Mouse (Mus musculus): ENCODE measurements around the gene Sdk1.

Gene Sdk1

DNA sequence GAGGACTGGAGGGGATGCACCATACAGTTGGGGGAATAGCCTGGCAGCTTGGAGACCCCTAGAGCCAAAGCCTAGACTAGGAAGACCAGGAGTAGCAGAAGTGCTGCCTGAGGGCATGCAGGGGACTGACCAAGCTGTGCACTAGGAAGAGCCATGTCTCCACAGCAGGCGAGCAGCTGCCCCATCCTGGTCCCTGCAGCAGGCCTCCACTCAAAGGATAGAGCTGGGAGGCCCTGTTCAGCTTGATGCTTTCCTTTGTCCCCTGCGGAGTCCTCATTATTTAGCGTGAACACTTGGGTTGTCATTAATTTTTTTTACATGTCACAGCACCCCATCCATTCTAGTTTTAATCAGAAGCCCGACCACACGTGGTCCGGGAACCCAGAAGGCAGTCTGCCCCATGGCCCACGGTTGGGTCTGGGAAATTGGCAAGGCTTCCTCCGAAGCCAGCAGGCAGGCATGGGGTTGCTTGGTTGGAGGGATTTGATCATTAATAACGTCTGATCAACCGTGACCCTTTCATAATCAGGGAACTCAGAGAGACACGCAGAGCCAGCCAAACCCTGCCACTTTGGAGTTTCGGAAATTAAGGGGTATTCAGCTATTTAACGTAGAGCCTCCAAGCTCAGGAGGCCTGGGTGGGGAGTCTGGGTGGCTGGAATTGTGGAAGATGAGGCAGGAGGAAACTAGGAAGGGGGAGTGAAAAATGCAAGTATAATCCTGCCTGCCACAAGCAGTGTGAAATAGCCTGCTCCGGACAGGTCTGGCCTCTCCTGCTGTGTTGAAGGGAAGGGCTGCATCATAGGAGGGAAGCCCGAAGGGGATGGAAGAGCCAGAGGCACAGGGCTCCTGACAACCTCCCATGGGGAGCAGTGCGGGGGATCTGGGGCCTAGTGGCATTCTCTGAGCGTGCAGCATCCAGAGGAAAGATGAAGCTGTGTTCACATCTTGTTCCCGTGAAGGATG, 872.2 kb downstream of the Sdk1 start:
- DNase-seq (ENCODE audit: low read depth, low spot score), result no peak

DNA sequence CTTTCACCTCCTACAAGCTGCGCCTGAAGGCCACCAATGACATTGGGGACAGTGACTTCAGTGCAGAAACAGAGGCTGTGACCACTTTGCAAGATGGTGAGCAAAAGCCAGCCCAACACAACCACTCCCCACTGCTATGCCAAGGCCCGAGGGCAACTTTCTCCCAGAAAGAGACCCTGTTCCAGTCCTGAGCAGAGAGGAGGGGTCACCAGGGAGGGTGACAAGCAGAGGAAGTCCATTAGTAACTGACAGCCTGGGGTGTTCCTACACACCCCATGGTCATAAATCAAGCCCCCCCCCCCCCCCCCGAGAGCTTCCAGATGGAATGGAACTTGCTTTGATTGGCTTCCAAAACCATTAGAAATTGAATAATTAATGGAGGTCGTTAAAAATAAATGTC, 886.5 kb downstream of the Sdk1 start:
- no peak for DNase-seq (ENCODE audit: low read depth, low spot score)

DNA sequence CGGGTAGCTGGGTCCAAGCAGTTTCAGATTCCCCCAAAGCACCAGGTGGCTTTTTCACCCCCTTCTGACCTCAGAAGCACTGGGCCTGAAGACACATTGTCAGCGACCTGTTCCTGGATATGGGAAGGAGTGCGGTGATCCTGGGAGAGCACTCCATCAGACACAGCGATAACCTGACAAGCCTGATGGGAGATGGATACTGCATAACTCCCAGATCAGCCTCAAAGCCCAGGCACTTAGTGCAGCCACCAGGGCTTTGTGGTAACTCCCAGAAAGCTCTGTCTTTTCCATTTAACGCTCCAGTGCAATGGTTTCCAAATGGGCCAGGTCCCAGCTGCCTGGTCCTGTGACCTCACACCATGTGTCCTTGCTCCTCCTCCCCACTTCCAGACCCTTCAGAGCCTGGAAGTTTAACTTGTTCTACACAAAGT, 886.9 kb downstream of the Sdk1 start:
- DNase-seq (ENCODE audit: low read depth, low spot score), result no peak

DNA sequence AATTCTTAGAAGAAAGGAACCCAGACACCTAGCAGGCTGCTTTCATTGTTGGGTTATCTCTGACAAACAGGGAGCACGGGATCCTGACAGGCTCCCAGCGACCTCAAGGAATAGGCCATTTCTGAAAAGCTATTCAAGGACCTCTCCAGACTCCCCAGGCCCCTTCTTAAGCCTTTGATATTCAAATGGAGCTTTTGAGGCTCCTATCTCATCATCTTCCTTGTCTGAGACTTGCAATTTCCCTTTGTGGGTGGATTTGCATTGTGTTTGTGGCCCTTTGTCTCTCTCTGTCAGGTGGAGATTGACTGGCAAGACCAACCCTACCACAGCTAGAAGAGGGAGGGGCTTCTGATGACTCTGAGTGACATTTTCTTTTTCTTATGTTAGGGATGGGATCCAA, 888.7 kb downstream of the Sdk1 start:
- DNase-seq (ENCODE audit: low read depth, low spot score), result no peak

DNA sequence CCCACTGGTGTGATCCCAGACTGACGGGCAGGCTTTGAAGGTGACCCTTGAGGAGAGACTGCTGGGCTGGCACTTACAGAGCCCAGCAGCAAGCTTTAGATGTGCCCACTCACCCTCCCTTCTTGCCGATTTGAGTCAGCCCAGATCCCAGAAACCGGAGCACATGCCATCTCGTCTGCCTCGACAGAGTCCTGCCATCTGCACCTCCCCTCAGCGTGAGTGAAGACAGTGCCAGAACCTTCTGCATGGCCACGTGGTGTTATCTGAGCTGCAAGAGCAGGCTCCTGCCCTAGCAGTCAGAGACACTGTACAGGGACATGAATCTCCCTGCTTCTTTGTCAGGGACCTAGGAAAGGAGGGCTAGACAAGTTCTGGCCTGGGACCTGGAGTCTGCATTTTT, 898.7 kb downstream of the Sdk1 start:
- peak; percentile 97 for DNase-seq (ENCODE audit: low read depth, low spot score)

DNA sequence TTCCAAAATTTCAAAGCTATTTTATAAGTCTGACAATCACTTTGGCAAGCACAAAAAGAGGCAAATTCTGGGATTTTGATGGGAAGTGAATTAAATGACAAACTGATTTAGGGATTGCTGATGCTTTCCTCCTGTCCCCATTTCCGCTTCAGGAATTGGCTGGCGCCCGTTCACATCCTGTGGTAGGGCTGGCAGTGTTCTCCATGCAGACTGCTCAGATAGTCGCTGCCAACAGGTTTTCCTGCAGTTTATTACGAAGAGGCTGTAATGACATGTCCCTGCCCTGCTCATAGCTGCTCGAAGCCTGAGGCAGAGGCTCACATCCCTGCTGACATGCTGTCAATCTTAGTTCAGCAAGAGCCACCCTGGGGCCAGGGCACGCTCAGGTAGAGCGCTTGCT, 908.3 kb downstream of the Sdk1 start:
- DNase-seq (ENCODE audit: low read depth, low spot score), result peak; percentile 83

DNA sequence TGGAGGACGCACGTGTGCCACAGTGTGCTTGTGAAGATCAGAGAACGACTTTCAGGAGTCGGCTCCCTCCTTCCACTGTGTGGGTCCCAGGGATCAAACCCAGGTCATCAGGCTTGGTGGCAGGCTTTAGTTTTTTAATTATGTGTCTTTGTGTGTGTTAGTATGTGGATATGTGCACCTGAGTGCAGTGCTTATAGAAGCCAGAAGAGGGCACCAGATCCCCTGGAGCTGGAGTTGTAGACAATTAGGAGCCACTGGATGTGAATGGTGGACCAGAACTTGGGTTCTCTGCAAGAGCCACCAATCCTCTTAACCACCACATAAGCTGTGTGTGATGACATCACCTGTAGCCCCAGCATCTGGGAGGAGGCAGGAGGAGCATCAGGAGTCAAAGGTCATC, 909.5 kb downstream of the Sdk1 start:
- no peak for DNase-seq (ENCODE audit: low read depth, low spot score)

DNA sequence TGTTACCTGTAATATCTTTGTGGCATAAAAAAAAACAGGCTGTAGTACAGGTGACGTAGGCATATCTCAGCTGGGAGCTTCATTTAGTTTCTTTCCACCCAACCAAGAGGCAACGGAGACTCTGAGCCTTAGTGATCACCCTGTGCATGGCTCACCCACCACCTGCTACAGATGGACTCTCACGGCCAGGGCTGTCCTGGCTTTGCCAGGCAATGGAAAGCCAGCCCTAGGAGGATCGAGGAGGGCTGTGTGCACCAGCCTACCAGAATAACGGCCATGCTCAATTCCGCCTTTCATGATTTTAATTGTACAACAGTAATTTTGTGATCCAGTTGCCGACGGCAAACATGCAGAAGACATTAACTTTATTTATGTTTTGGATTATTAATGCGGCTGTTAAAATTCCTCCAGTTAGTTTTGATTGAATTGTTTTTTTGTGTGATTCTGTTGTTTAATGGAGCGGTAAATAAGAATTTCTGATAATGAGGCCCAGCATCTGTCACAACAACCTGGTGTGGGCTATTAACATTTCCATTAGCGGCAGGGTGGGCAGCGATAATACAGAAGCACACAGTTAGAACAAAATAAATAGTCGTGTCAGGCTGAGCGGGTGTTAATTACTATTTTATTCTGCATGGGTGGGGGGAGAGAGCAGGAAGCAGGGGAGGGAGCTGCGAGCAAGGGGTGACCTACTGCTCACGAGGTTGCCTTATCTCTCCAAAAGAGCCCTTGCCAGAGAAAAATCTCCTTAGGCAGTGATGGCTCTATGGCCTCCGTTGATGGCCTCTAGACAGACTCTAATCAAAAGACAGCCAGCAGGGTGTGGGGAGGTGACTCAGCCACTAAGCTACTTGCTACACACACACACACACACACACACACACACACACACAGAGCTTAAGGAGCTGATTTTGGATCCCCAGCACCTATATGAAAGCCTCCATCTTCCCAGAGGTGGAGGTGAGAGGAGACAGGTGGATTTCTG, 915.9 kb downstream of the Sdk1 start:
- peak; percentile 28 for DNase-seq (ENCODE audit: low read depth, low spot score)

DNA sequence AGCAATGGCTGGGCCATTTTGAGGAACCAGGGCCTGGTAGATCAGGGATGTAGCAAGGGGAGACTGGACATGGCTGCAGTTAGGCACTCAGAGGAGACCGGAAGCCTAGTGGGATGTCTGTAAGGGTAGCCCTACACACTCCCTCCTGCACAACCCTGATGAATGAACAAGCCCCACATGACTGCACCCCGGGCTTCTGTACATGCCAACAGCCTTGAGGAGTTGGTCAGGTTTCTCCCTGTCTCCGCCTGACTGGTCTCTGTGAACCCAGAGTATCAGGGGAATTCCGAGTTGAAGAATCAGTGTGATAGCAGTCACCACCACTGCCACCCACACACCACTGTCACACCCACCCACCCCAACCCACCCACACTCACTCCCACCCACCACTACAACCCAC, 922.2 kb downstream of the Sdk1 start:
- DNase-seq (ENCODE audit: low read depth, low spot score), result no peak

DNA sequence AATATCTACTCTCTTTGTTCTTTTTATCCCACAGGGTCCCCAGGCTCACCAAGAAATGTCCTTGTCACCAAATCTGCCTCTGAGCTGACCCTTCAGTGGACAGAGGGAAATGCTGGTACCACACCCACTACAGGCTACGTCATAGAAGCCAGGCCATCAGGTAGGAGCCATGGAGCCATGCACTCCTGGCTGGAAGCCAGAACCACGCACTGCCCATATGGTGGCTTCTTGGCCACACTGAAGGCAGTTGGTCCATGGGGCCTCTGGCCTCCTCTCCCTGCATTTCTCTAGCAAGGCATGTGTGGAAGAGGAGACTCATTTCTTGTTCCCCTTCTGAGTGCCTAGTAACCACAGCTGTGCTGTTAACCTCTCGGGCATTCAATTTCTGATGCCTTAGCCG, 932.3 kb downstream of the Sdk1 start:
- peak; percentile 96 for DNase-seq (ENCODE audit: low read depth, low spot score)

DNA sequence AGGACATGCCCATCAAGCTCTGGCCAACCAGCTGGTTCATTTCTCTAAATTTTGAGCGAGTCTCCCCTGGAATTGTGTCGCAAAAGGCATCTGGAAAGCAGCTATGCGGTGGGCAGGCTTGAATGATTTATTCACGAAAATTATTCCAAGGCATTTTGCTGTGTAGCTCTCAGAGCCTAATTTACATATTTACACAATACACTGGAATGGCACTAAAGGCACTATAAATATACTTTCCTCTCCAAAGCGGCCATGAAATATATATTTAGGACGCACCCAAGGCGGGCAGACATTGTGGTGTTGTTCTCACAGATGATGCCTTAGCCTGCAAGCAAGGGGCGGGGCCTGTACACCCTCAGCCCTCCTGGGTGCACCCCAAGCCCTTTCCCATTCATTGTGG, 936.9 kb downstream of the Sdk1 start:
- peak; percentile 65 for DNase-seq (ENCODE audit: low read depth, low spot score)

DNA sequence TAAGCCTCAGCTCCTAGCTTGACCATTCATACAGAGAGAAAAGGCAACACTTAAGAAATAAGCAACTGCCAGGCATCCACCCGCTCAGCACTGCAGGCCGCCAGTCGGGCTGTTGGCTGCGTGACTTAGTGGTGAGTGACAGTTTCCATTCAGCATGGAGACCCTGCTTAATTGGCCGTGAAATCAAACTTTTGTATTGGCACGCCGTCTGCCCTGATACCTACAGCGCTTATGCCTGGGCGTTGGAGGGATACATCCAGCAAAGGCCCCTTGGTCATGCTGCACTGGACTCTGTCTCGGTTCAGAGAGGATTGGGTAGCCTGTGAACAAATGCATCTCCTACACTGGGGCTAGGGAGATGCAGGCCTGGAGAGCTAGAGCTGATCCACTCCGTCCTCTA, 938.0 kb downstream of the Sdk1 start:
- no peak for DNase-seq (ENCODE audit: low read depth, low spot score)

DNA sequence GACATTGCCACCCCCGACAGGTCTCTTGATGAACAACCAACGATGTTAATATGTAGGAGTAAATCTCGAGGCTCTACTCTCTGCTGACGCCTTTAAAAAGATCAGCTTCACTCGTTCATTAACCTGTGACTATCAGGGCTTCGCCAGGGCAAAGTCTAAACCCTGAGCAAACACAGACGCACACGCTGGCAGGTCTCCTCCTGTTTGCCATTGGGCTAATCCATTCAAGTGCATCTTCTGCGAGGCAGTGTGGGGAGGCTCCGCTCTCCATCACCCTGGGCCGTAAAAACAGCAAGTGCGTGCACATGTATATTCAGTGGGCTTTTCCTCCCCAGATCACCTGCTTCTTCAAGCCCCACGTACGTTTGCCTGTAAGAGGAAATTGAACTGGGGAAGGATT, 940.6 kb downstream of the Sdk1 start:
- no peak for DNase-seq (ENCODE audit: low read depth, low spot score)

DNA sequence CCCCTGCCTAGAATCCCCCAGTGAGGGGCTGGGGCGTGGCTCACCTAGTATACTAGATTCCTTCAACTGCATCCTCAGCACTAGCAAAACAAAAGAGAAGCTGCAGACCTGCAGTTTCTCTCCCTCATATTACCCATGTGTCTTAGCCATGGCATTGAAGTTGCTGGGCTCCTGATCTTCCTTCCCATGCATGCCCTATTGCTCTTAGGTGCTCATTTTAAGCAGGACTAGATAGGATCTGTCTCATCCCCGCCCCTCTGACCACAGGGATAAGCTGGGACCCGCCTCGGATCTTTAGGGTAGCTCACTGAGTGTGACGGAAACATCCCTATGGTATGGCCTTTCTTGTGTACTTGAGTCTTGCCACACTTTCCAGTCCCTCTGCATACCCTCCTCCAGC, 947.5 kb downstream of the Sdk1 start:
- DNase-seq (ENCODE audit: low read depth, low spot score), result no peak

DNA sequence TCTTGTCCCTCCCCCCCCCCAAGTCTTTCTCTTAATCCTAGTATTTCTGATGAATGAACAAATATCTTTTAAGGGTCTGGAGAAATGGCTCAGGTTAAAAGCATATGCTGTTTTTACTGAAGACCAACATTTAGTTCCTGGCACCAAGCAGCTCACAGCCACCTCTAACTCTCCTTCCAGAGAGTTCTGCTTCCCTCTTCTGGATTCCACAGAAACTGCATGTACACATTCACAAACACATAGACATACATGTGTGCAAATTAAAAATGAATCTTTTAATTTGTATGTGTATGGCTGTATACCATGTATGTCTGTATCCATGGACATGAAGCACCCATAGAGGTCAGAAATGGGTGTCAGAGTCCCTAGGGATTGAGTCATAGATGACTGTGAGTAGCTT, 968.6 kb downstream of the Sdk1 start:
- DNase-seq (ENCODE audit: low read depth, low spot score), result no peak

DNA sequence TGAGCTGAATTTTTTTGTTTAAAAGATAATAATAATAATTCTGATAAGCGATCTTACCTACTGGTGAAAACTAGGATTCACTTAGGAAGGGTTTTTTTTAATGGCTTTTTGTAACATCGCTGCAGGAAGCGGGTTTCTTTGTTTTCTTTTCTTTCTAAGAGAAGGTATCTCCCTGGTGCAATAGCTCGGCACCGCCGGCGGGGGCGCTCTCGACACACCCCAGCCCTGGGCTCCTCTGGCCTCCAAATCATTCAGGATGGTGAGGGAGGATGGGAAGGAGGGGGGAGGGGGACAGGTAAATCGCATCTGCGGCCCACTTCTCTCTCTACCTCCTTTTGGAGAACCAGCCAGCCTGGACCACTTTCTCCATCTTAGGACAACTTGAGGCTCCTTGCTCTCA, 971.0 kb downstream of the Sdk1 start:
- DNase-seq (ENCODE audit: low read depth, low spot score), result no peak

DNA sequence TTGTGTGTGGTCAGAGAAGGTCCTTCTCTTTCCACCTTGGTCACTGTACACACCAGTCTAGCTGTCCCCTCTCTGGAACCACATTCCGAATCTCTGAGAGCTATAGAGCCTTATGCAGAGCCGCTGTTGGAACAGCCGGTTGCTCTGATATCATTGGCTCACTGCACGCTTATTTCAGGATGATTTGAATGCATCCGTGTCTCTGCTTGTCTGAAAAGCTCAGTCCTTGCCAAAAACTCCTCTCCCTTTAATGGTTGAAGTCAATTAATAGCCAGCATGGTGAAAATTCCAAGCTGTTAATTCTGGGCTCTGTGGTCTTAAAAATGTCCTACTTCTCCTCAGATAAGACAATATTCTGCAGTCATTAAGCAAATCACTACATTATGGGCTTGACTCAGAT, 974.7 kb downstream of the Sdk1 start:
- DNase-seq (ENCODE audit: low read depth, low spot score), result peak; percentile 78

DNA sequence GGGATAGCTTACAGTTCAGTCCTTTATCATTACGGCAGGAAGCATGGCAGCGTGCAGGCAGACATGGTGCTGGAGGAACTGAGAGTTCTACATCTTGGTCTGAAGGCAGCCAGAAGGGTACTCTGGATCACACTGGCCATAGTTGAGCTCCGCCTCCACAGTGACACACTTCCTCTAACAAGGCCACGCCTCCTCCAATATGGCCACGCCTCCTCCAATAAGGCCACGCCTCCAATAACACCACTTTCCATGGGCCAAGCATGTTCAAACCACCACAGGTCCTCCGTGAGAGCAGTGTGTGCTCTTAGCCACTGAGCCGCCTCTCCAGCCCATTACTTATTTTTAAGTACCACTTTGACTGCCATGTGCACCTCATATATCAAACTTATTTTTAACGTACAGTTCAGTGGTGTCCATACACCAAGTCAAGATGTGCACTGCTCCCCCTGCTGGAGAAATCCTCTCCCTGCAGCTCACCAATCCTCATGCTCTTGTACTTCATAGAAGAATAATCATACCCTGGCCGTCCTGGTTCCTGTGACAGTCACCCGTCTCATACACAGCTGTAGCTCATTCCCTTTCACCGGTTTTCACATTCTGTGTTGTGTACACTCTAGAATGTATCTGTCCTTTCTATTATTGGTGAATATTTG, 979.7 kb downstream of the Sdk1 start:
- DNase-seq (ENCODE audit: low read depth, low spot score), result peak; percentile 50

DNA sequence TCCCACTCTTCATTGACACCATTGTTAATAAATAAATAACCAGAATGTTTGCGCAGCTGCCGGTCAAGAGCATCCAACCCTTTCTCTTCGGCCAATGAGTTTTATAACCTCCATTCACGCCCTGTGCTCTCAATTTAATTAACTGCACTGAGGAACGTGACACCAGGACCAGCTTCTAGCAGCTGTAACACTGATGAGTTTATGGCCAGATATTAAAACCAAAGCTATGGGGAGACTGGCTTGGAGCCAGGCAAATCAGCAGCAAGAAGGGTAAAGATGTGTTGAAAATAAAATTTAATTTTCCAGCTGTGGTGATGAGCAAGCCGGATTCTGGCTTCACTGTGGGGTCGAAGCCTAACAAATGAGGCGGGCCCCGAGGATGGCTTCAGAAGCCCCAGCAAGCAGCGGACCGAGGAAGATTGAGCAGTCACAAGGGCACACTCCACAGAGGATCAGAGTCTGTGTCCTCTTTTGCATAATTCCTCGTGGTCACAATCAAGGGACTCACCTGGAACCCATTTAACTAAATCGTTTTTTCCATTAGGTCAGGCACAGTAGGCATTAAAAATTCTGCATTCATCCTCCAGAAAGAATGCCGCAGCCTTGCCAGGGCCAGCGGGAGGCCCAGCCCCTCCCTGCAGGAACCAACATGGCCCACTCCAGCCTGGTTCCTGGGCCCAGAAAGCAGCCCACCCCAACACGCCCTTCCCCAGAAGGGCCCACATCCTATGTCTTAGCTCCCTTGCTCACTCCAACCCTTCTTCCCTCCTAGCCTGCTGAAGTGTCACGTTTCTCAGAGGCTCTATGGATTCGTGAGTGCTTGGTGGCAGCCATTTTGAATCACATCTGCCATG, 987.9 kb downstream of the Sdk1 start:
- no peak for DNase-seq (ENCODE audit: low read depth, low spot score)

DNA sequence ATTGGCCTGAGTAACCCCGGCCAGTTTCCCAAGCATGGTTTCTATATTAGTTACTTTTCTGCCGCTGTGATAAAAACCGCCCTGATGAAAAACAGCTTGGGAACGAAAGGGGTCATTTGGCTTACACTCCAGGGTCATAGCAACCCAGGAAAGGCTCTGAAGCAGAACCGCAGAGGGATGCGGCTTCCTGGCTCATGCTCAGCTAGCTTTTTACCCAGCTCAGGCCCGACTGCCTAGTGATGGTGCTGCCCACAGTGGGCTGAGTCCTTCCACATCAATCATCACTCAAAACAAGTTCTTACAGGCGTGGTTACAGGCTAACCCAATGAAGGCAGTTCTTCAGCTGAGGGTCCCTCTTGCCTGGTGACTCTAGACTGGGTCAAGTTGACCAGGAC, 988.5 kb downstream of the Sdk1 start:
- no peak for DNase-seq (ENCODE audit: low read depth, low spot score)

DNA sequence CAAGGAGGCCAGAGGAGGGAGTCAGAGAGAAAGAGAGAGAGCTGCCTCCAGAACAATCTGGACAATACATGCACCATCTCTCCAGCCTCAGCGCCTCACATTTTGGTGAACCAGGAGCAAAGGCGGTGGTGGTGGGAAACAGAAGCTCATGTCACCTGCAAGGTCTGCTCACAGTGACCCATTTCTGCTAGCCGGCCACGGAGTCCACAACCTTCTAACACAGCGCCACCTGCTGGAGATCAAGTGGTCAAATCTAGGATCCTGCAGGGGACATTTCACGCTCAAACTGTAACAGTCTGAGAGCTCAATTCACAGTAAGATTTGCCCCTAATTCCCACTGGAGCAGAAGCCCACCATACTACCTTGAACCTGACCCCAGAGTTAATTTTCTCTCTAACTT, 999.0 kb downstream of the Sdk1 start:
- no peak for DNase-seq (ENCODE audit: low read depth, low spot score)
